Mouse (Mus musculus) G1E (cell line): Measurements from ENCODE around the gene Peak1.

Source experiments
- CTCF ChIP-seq: IDR thresholded peaks from 2 replicates; pipeline ENCODE4 v1.5.1; 2012; ENCODE audit warnings: low read depth, low read length, inconsistent platforms, mixed read lengths
- GATA1 ChIP-seq: IDR thresholded peaks from 2 replicates; pipeline ENCODE4 v1.6.1; 2012; ENCODE audit warnings: borderline replicate concordance, low read length, inconsistent platforms, mixed read lengths
- POLR2AphosphoS5 ChIP-seq: IDR thresholded peaks from 2 replicates; pipeline ENCODE4 v1.6.1; 2012; ENCODE audit warnings: low read depth, low read length, inconsistent platforms; ENCODE audit not compliant: insufficient replicate concordance
- TAL1 ChIP-seq: conservative IDR thresholded peaks from 2 replicates; pipeline ENCODE4 v1.6.1; 2012; ENCODE audit warnings: low read depth, low read length, inconsistent platforms, mixed read lengths

DNA sequence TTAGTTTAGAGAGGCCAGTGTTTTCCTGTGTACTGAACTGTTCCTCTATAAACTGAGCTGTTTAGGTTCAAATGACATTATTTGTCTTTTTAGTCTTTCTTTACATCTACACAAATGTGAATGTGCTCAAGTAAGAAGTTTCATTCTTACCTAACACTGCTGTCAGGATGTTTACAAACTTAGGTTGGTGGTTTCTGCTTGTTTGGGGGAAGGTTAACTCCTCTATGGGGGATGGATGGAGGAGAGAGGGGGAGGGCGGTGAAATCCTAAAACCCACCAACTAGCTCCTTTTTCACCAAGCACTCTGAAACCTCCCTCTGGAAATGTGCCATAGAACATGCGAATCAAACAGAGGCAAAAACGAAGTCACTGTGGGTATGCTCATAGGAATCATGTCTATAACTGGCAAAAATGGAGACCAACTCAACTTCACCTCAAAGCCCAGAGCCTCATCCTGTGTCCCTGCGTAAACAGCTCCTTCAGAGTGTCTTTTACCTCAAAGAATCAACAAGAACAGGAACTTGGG is 265.3 kb downstream of the Peak1 start:
- TF ChIP-seq CTCF (no peak), GATA1 (no peak), POLR2AphosphoS5 (no peak), TAL1 (no peak)
